Mouse (Mus musculus): ENCODE data around the gene Crispld2.

DNA sequence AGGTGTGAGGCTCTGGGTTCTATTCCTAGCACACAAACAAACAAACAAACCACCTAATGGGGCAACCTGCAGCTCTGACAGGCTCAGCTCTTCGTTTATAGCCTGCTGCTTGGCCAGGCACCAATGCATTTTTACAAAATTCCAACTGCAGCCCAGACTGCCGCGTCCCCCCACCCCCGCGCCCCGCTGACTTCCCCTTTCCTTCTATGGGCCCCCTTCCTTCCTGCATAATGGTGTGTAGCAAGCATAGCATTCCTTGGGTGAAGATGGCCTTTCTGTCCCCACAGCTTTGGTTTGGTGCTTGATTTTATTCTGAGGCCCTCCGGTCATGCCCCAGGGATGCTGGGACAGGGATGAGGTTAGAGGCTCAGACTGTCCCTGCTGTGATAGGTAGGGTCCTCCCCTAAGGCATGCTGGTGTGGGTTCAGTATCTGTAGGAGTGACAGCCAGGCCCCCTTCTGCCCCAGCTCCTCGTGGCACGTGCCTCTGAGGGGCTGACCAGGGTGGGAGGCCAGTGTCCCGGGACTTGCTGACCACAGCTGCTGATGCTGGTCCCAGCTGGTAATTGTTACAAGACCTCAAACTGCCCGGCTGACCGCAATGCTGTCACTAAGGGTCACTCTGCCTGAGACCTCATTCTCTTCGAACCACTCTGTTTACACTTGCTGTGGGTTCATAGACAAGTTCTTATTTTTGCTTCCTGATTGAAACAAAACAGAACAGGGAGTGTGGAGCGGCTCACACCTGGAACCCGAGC lies 22.2 kb downstream of the Crispld2 start:
- TF ChIP-seq POLR2A (IDR thresholded peaks at IDR 0.05; ENCODE audit: borderline replicate concordance, low read depth, low read length) (no peak), CTCF (IDR thresholded peaks at IDR 0.05; ENCODE audit: low read depth, low read length) (no peak)

All from bone marrow macrophage, adult 2 months (primary cell).